In genomic region chr1:55949606-55950005, GRCm38 (mm10) we compare ENCODE assay signal across 22 mouse cellular contexts.
A peak's percentile ranks its signal among the peaks of the same experiment; 100 is the strongest.
DNase-seq lines count a peak whose midpoint lies in the region; ATAC-seq lines count a peak whose summit lies in the region.
"Had no signal": no experiment of that assay in that cellular context is flagged by ENCODE, and none has a peak within 500 bp of the region (broad histone marks: within the 10 kb centered on the region; RNA-seq: fewer than 3 reads in every experiment).

No protein-coding gene starts in this region.

- H3K36me3 ChIP-seq in embryonic facial prominence, embryonic 14.5 days (ENCODE audit: control insufficient read depth, insufficient read depth, low read length) = no peaks in the 10 kb centered on the region
- H3K36me3 ChIP-seq in embryonic facial prominence, embryonic 10.5 days (replicated peaks) = no peaks in the 10 kb centered on the region
- H3K36me3 ChIP-seq: G1E had no signal

- no peaks in the 10 kb centered on the region for H3K9me3 ChIP-seq in embryonic facial prominence, embryonic 14.5 days (ENCODE audit: control insufficient read depth, low read length)
- H3K9me3 ChIP-seq in embryonic facial prominence, embryonic 10.5 days = no peaks in the 10 kb centered on the region

- peak; percentile 8 for DNase-seq in embryonic facial prominence, embryonic 14.5 days (ENCODE audit: low spot score)
- DNase-seq in embryonic facial prominence, embryonic 10.5 days (ENCODE audit: low spot score) = no peak
- no peak for DNase-seq in frontal cortex, postnatal 25 days (ENCODE audit: low spot score in 2 of 2)
- DNase-seq in heart, adult 11 months = peak; percentile 45
- no peak for DNase-seq in heart, adult 18-20 months
- peak; percentile 13 for DNase-seq in telencephalon, adult 2 months (ENCODE audit: low read depth, low spot score)
- no peak for DNase-seq in urinary bladder, postnatal 10 days (ENCODE audit: low spot score)
- DNase-seq: adrenal gland, adult 2 months; adrenal gland, adult 8-10 months; adrenal gland, postnatal 10 days; adrenal gland, postnatal 14 days; adrenal gland, postnatal 25 days; adrenal gland, postnatal 36 days; B cell, adult 2 months; cerebellum, adult 11 months; cerebellum, adult 11-12 months had no signal

- no peak overlapping the region for H3K27ac ChIP-seq in embryonic facial prominence, embryonic 14.5 days (replicated peaks; ENCODE audit: low read depth, low read length)
- H3K27ac ChIP-seq in embryonic facial prominence, embryonic 10.5 days (replicated peaks) = no peak overlapping the region

- ATAC-seq in embryonic facial prominence, embryonic 14.5 days (ENCODE audit: low read depth) = no peak
- peak; percentile 73 for ATAC-seq in frontal cortex, adult (ENCODE audit: low TSS enrichment)
- ATAC-seq: activated CD4-positive, CD25-positive, alpha-beta regulatory T cell, adult 4 months; CD4-positive, CD25-positive, alpha-beta regulatory T cell, adult 4 months; Patski had no signal

- 67% methylated on average over 4 of the region's 4 CpGs for WGBS in embryonic facial prominence, embryonic 14.5 days
- WGBS in embryonic facial prominence, embryonic 10.5 days = 82% methylated on average over 4 of the region's 4 CpGs

- H3K27me3 ChIP-seq in embryonic facial prominence, embryonic 14.5 days (replicated peaks; ENCODE audit: control insufficient read depth, insufficient read depth, low read length) = no peaks in the 10 kb centered on the region
- H3K27me3 ChIP-seq in embryonic facial prominence, embryonic 10.5 days (replicated peaks; ENCODE audit: low read depth, poor library complexity, severe bottlenecking) = no peaks in the 10 kb centered on the region
- H3K27me3 ChIP-seq: CH12.LX had no signal

- H3K9ac ChIP-seq in embryonic facial prominence, embryonic 14.5 days (ENCODE audit: low read depth, low read length) = no peak overlapping the region

- H3K4me2 ChIP-seq in embryonic facial prominence, embryonic 14.5 days (ENCODE audit: low read depth, low read length) = no peak overlapping the region

- no peaks in the 10 kb centered on the region for H3K4me1 ChIP-seq in embryonic facial prominence, embryonic 14.5 days (ENCODE audit: control insufficient read depth, insufficient read depth, low read length)
- no peaks in the 10 kb centered on the region for H3K4me1 ChIP-seq in embryonic facial prominence, embryonic 10.5 days

- H3K4me3 ChIP-seq in embryonic facial prominence, embryonic 14.5 days (ENCODE audit: low read depth, low read length) = no peak overlapping the region
- H3K4me3 ChIP-seq in embryonic facial prominence, embryonic 10.5 days = no peak overlapping the region

Comparison
In these comparisons a context has a peak if more than half of its experiments do, and no peak if none do; other contexts are left out.
1. DNase-seq: peak in embryonic facial prominence, embryonic 14.5 days (single experiment), heart, adult 11 months (single experiment) and telencephalon, adult 2 months (single experiment); none in embryonic facial prominence, embryonic 10.5 days (single experiment), frontal cortex, postnatal 25 days (0 of 2), heart, adult 18-20 months (0 of 2) and urinary bladder, postnatal 10 days (single experiment).